Mouse (Mus musculus): ENCODE measurements around the gene Osmr.
"Not testable (repeated sequence)": the region's sequence is repeated elsewhere in the genome, so short reads cannot be mapped to it uniquely, and the experiment has no call there.

DNA sequence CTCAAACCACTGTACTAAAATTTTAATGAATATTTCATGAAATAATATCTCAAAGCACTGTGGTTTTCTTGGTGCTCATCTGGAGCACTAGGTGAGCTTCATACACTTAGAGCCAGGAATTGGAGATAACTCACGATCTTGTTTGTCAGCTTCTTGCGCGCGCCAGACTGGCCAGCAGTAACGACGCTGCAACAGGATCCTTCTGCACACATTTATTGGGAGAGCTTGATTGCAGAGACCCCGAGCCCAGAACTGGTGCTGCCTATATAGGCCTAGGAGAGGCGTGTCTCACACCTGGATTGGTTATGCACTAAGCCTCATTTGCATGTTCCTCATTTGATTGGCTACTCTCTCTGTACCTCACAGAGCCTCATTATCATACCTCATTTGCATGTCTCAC lies 73.6 kb downstream of the Osmr start:
- not testable (repeated sequence) for TF ChIP-seq CTCF (IDR thresholded peaks at IDR 0.05; ENCODE audit: insufficient read depth, low read length); POLR2A (IDR thresholded peaks at IDR 0.05; ENCODE audit: borderline replicate concordance, extremely low read depth, low read depth, low read length)

Measured in lung, adult 2 months (tissue).